Mouse (Mus musculus): ENCODE measurements at regions not wholly inside any gene's neighbourhood (a gene's known extent, or its start where the extent isn't known, plus 50 kb on each side); places are given as distances from the start of the nearest gene placed in this dataset.

- H3K4me2 ChIP-seq: peak overlapping the region; percentile 32; the same call in 1 of the 2 replicates
- H3K36me3 ChIP-seq: no peaks in the 10 kb centered on the region
- no peak for ATAC-seq (ENCODE audit: low FRiP score, low read depth)
- H3K9ac ChIP-seq: no peak overlapping the region
- no peak overlapping the region for H3K27ac ChIP-seq (replicated peaks)
- no peaks in the 10 kb centered on the region; the same call in 1 of the 2 replicates for H3K4me1 ChIP-seq (replicated peaks)
- H3K4me3 ChIP-seq: no peak overlapping the region
- 32% methylated on average over 12 of the region's 12 CpGs for WGBS
- H3K9me3 ChIP-seq: no peaks in the 10 kb centered on the region
- H3K27me3 ChIP-seq: no peaks in the 10 kb centered on the region
Measured at GRCm38 (mm10) chr7:84800966-84801365, 52.4 kb upstream of the Olfr291 start.

GRCm38 (mm10) chr7:84794655-84795054 lies 58.7 kb upstream of the Olfr291 start:
- ATAC-seq (ENCODE audit: low FRiP score, low read depth): peak; percentile 65; the same call in 1 of the 2 replicates

DNA sequence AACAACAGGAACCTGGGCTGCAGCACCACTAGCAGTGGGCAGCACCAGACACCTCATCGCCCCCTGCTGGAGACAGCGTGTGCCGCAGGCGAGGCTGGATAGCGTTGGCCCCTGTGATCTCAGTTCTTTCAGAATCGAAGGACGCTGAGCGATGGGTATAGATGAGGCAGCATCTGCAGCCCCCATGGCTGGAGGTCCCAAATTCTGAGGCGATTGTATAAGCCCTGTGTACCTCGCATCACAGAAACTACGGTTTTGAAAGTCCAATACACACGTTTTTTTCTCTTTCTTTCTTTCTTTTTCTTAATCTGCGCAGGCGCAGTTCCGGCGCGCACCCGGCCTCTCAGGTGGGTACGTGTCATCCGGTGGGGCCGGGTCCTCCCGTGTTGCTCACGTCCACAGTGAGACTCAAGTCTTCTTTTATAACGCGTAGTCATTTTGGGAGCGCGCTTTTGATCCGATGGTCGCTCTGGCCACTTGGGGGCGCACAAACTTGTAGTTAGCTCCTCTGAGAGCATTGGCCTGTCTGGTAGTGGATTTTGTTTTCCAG lies 74.0 kb upstream of the Olfr291 start:
- Histone ChIP-seq H3K9ac (peak overlapping the region; percentile 57), H3K36me3 (no peaks in the 10 kb centered on the region), H3K4me2 (peak overlapping the region; percentile 75), H3K27me3 (no peaks in the 10 kb centered on the region), H3K4me3 (peak overlapping the region; percentile 50), H3K9me3 (no peaks in the 10 kb centered on the region), H3K4me1 (replicated peaks) (0 out of 2 replicates have a peak, but pooled peaks cover 4% of the 10 kb centered on the region), H3K27ac (replicated peaks) (peak overlapping the region; percentile 64)
- peak; percentile 96 for ATAC-seq (ENCODE audit: low FRiP score, low read depth)
- WGBS: under 1% methylated on average over 30 of the region's 30 CpGs

More at GRCm38 (mm10) chr7:84794655-84795054, 58.7 kb upstream of the Olfr291 start:
- Histone ChIP-seq H3K27ac (replicated peaks) (no peak overlapping the region), H3K4me1 (replicated peaks) (no peaks in the 10 kb centered on the region), H3K9ac (no peak overlapping the region), H3K27me3 (no peaks in the 10 kb centered on the region), H3K4me3 (no peak overlapping the region), H3K4me2 (no peak overlapping the region), H3K36me3 (no peaks in the 10 kb centered on the region), H3K9me3 (no peaks in the 10 kb centered on the region)
- WGBS: 17% methylated on average over 1 of the region's 1 CpGs

DNA sequence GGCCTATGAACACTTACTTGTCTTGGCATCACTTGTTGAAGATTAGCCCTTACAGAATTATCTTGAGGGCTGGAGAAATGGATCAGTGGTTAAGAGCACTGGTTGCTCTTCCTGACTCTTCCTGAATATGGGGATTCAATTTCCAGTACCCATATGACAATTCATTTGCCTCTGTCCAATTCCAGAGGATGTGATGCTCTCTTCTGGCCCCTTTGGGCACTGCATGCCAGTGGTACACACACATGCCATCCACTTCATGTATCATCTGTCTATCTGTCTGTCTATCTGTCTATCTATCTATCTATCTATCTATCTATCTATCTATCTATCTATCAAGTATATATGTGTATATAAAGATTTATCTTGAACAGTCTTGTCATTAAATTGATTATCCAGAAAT lies 75.7 kb upstream of the Olfr291 start:
- H3K4me1 ChIP-seq (replicated peaks): 0 out of 2 replicates have a peak, but pooled peaks cover 4% of the 10 kb centered on the region
- no peak overlapping the region for H3K9ac ChIP-seq
- H3K9me3 ChIP-seq: no peaks in the 10 kb centered on the region
- no peak overlapping the region for H3K4me2 ChIP-seq
- no peak overlapping the region for H3K27ac ChIP-seq (replicated peaks)
- H3K4me3 ChIP-seq: no peak overlapping the region
- H3K36me3 ChIP-seq: no peaks in the 10 kb centered on the region
- no peak for ATAC-seq (ENCODE audit: low FRiP score, low read depth)
- H3K27me3 ChIP-seq: no peaks in the 10 kb centered on the region

GRCm38 (mm10) chr7:84756261-84756660 lies 66.5 kb upstream of the Zfand6 start:
- no peaks in the 10 kb centered on the region for H3K9me3 ChIP-seq
- no peak overlapping the region for H3K9ac ChIP-seq
- H3K4me1 ChIP-seq (replicated peaks): no peaks in the 10 kb centered on the region
- no peaks in the 10 kb centered on the region for H3K27me3 ChIP-seq
- no peak overlapping the region for H3K4me3 ChIP-seq
- H3K27ac ChIP-seq (replicated peaks): no peak overlapping the region
- no peaks in the 10 kb centered on the region for H3K36me3 ChIP-seq
- H3K4me2 ChIP-seq: no peak overlapping the region
- no peak for ATAC-seq (ENCODE audit: low FRiP score, low read depth)
- whole genome bisulfite sequencing: 91% methylated on average over 3 of the region's 3 CpGs

DNA sequence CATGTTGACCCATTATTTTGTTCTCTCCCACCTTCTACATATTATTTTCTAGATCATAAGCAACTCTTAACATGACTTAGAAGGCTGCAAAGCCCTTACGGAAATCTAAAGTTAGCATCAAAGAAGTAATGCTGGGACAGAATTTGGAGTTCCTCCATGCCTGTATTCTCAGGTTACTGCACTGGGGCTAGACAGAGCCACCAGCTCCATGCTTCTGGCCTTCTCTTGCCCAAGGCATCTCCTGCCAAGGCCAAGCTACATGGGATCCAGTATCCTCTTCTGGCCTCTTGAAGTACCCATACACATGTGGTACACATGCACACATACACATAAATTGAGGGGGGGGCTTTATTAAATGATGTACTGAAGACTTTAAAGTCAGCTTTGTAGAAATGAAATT lies 63.6 kb upstream of the Zfand6 start:
- Histone ChIP-seq H3K4me1 (replicated peaks) (peaks cover 8% of the 10 kb centered on the region), H3K9me3 (no peaks in the 10 kb centered on the region), H3K27me3 (peaks cover 2% of the 10 kb centered on the region; the same call in 1 of the 2 replicates), H3K4me2 (no peak overlapping the region), H3K4me3 (no peak overlapping the region), H3K36me3 (no peaks in the 10 kb centered on the region), H3K9ac (no peak overlapping the region), H3K27ac (replicated peaks) (no peak overlapping the region)
- ATAC-seq (ENCODE audit: low FRiP score, low read depth): no peak
- WGBS: 92% methylated on average over 1 of the region's 1 CpGs

- H3K36me3 ChIP-seq: no peaks in the 10 kb centered on the region
- H3K9ac ChIP-seq: peak overlapping the region; percentile 49
- peak overlapping the region; percentile 50 for H3K4me3 ChIP-seq
- no peaks in the 10 kb centered on the region for H3K9me3 ChIP-seq
- ATAC-seq (ENCODE audit: low FRiP score, low read depth): peak; percentile 89
- WGBS: 4% methylated on average over 21 of the region's 21 CpGs
- H3K4me1 ChIP-seq (replicated peaks): peaks cover 8% of the 10 kb centered on the region
- H3K27ac ChIP-seq (replicated peaks): peak overlapping the region; percentile 80
- peaks cover 2% of the 10 kb centered on the region; the same call in 1 of the 2 replicates for H3K27me3 ChIP-seq
- peak overlapping the region; percentile 74 for H3K4me2 ChIP-seq
Measured at GRCm38 (mm10) chr7:84749434-84750301, 59.9 kb upstream of the Zfand6 start.

DNA sequence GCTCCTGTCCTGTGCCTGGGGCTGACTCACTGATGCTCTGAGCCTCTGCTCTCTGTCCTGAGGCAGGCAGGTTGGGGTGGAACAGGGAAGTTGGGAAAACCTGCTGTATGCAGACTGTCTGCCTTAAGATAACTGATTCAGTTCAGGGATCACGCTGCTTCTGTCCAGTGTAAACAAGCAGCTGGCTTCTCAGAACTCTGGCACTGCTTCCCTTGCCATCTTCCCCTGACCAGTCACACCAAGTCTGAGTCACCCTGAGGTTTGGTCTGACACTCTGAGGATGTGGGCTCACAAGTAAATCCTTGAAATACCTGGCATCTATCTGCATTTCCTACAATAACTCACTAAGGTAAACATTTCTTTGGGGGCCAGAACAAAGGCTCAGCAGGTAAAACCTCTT lies 58.1 kb upstream of the Zfand6 start:
- ATAC-seq (ENCODE audit: low FRiP score, low read depth): no peak
- no peaks in the 10 kb centered on the region for H3K36me3 ChIP-seq
- no peak overlapping the region for H3K4me3 ChIP-seq
- H3K4me2 ChIP-seq: no peak overlapping the region
- H3K9ac ChIP-seq: no peak overlapping the region
- H3K27ac ChIP-seq (replicated peaks): no peak overlapping the region
- peaks cover 8% of the 10 kb centered on the region for H3K4me1 ChIP-seq (replicated peaks)
- H3K9me3 ChIP-seq: no peaks in the 10 kb centered on the region
- WGBS: 72% methylated on average over 1 of the region's 1 CpGs
- peaks cover 2% of the 10 kb centered on the region; the same call in 1 of the 2 replicates for H3K27me3 ChIP-seq

- H3K4me2 ChIP-seq: no peak overlapping the region
- no peaks in the 10 kb centered on the region for H3K36me3 ChIP-seq
- peaks cover 5% of the 10 kb centered on the region for H3K4me1 ChIP-seq (replicated peaks)
- 93% methylated on average over 5 of the region's 5 CpGs for WGBS
- ATAC-seq (ENCODE audit: low FRiP score, low read depth): no peak
- no peaks in the 10 kb centered on the region for H3K9me3 ChIP-seq
- H3K27me3 ChIP-seq: peaks cover 2% of the 10 kb centered on the region; the same call in 1 of the 2 replicates
- H3K27ac ChIP-seq (replicated peaks): no peak overlapping the region
- H3K4me3 ChIP-seq: no peak overlapping the region
- H3K9ac ChIP-seq: no peak overlapping the region
Measured at GRCm38 (mm10) chr7:84744321-84745070, 54.7 kb upstream of the Zfand6 start.

DNA sequence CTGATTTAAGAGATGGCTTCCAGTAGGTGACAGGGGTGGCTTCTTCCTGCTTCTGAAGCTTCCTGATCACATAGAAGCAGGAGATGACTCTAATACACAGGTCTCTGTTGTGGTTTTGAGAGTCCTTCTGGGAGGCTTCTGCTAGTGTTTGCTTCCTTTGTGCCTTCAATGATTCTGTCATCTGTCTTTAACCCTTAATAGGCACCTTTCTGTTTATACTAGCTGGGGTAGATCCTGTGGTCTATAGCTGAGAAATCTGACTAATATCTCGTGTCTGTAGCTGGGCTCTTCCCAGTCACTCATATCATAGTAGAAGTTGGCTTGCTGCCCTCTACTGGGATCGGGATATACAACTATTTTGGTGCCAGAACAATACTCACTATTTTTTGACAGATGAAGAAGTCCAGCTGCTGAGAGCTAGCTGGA lies 50.2 kb upstream of the Zfand6 start:
- H3K4me1 ChIP-seq (replicated peaks): no peaks in the 10 kb centered on the region
- no peak overlapping the region for H3K4me3 ChIP-seq
- no peak overlapping the region for H3K9ac ChIP-seq
- H3K36me3 ChIP-seq: no peaks in the 10 kb centered on the region
- 0 out of 2 replicates have a peak, but pooled peaks have one; percentile 54 for ATAC-seq (ENCODE audit: low FRiP score, low read depth)
- no peaks in the 10 kb centered on the region for H3K9me3 ChIP-seq
- no peaks in the 10 kb centered on the region for H3K27me3 ChIP-seq
- no peak overlapping the region for H3K27ac ChIP-seq (replicated peaks)
- 26% methylated on average over 2 of the region's 2 CpGs for WGBS
- no peak overlapping the region for H3K4me2 ChIP-seq

Data from hindbrain, embryonic 15.5 days (tissue).